Mouse (Mus musculus): ENCODE measurements around the gene Usp10. TPM values are rescaled to one million over a fixed set of nuclear protein-coding genes. Genes with fewer than 3 reads are reported as not detected.

The Usp10 gene
- 10 to 100 TPM; 45.9 to 54.0 TPM for total RNA-seq (2023)

DNA sequence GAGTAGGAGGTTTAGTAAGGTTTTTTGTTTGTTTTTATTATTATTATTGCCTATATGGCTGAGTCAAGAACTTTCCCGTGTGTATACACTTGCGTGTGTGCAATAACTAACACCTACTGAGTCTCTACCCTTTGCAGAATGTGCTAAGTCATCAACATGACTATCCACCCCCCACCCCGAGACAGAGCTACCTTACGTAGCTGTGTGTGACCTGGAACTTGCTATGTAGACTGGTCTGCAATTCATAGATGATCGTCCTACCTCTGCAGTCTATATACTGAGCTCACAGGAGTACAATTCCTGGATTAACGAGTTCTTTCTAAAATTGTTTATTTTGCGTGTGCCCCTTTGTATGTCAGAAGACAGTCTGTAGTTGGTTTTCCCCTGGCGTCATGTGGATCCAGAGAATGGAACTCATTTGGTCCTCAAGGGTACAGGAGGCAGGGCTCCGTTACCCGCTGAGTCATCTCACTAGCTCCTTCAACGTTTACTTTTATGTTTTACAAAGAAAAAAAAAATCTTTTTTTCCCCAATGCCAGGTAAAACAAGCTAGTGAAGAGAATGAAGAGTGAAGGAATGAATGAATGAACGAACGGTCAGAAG lies at the start of gene Usp10:
Gene Usp10 (plus strand): TSS at position 417 of the 603 bp plus-strand sequence.

DNA sequence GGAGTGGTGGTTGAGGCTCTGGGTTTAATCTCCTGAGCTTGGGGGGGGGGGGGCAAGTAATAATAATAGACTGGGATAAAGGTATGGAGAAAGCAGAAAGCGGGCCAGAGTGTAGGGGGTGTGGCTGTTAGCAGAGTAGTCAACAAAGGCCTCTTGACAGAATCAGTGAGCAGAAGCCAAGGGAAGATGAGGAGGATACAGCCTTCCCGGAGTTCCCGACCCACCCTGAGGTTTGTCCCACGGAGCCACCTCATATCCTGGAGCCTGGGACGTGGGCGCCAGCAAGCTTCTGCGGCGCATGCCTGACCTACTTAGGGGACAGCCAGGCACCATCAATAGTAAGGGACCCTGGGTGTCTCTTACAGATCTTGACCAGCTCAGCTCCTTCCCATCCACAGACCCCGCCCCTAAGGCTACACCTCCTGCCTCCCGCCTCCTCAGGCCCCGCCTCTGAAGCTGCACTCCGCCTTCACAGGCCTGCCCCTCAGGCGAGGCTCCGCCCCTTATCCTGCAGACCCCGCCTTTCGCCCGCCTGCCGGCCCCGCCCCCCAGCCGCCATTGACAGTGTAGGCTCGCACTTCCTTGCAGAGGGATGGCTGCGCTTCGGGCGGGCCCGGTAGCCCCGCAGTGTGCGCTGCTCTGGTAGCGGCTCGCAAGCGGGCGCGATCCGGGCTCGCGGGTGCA lies 48.3 kb upstream of the Usp10 start, which contains the start of gene Klhl36:
Gene Klhl36 (plus strand): TSS at position 561 of the 684 bp plus-strand sequence.

DNA sequence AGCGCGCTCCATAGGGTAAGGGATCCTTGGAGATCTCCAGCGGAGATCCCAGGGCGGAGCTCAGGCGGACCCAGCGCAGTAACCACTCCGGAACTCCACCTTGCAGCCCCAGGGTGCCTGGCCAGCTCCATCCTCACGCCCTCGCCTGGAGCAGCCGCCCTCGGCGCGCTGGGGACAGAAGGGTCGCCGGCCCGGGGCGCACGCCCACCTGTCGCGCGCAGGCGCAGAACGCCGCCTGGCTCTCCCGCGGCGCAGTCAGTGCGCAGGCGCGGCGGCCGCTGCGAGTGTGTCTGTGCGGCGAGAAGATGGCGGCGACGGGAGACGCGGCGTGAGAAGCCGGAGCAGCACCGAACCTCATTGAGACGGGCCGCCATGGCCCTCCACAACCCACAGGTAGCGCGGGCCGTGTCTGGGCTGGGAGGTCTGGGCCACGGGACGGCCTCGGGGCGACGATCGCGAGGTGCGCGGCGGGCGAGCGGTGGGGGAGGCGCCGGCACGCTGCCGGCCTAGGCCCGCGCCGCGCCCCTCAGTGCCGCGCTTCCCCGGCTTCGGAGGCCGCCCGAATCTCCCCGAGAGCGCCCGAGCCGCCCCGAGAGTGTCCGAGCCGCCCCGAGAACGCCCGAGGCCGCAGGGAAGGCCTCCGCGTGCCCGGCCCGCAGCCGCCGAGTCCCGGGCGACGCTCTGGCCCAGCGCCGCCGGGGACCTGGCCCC lies 542 bp downstream of the Usp10 start, which contains the start of gene Gm20388:
Gene Gm20388 (plus strand): TSS at position 295 of the 711 bp plus-strand sequence.

DNA sequence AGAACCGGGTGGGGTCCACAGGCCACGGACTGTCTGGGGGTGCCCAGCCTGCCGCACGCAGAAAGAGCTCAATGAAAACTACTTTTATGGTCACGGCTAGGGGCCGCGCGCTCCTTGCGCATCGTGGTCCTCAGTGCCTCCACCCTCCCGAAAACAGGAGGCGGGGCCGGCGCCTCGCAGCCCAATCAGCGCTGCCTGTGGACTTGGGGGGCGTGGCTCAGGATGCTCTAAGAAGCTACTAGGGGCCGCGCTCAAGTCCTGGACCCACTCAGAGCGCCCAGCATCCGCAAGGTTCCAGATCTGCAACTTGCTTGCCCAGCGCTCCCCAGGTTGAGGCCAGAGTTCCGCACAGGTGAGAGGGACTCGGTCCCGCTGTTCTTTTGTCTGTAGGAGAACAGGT lies 82.1 kb downstream of the Usp10 start, which contains the start of gene Crispld2:
Gene Crispld2 (plus strand): TSS at position 190 of the 400 bp plus-strand sequence.

Other genes starting within 250 kb of the Usp10 start
- not detected for gene Wfdc1, start 244.0 kb upstream of the Usp10 start, total RNA-seq (2023)
- gene Atp2c2, start 210.4 kb upstream of the Usp10 start, total RNA-seq (2023) = not detected
- 1 to 10 TPM; 3.7 to 4.1 TPM for gene Tldc1, start 131.9 kb upstream of the Usp10 start, total RNA-seq (2023)
- gene Cotl1, start 69.8 kb upstream of the Usp10 start, total RNA-seq (2023) = 100 to 1,000 TPM; 842 to 879 TPM
- gene Klhl36, start 48.1 kb upstream of the Usp10 start, total RNA-seq (2023) = 10 to 100 TPM; 11.4 to 13.6 TPM
- gene Gm20388, start 481 bp downstream of the Usp10 start, total RNA-seq (2023) = 10 to 100 TPM in 1 of 2 experiments, 1 to 10 TPM in 1; 7.1 to 17.1 TPM
- gene Crispld2, start 82.1 kb downstream of the Usp10 start, total RNA-seq (2023) = 1 to 10 TPM in 1 of 2 experiments, under 1 TPM in 1; 0.15 to 1.4 TPM
- gene Zdhhc7, start 191.1 kb downstream of the Usp10 start, total RNA-seq (2023) = 10 to 100 TPM; 60.1 to 64.1 TPM
- gene 6430548M08Rik, start 203.8 kb downstream of the Usp10 start, total RNA-seq (2023) = 100 to 1,000 TPM; 133 to 139 TPM

All from monocyte, adult 59 days (primary cell).